Mouse (Mus musculus) heart, embryonic 10.5 days (tissue): ENCODE data around the gene Ces3a. TPM values are rescaled to one million over a fixed set of nuclear protein-coding genes. Genes with fewer than 3 reads are reported as not detected.
"Not testable (repeated sequence)": the region's sequence is repeated elsewhere in the genome, so short reads cannot be mapped to it uniquely, and the experiment has no call there.

ENCODE experiments used
- DNase-seq: peaks from one replicate; pipeline ENCODE4 v3.0.0-alpha.2; 2017; ENCODE audit warnings: low spot score
- H3K27ac ChIP-seq: fragments of 300-500 bp; sonication (generic); 2 replicates; pipeline ENCODE4 v1.5.1; 2016; ENCODE audit warnings: mild to moderate bottlenecking
- H3K27me3 ChIP-seq: fragments of 300-500 bp; sonication (generic); 2 replicates; pipeline ENCODE4 v1.6.1; 2016; ENCODE audit warnings: mild to moderate bottlenecking; ENCODE audit not compliant: poor library complexity, insufficient read depth, severe bottlenecking
- H3K36me3 ChIP-seq: fragments of 300-500 bp; sonication (generic); 2 replicates; pipeline ENCODE4 v1.6.1; 2016; ENCODE audit warnings: mild to moderate bottlenecking, moderate library complexity
- H3K4me1 ChIP-seq: fragments of 300-500 bp; sonication (generic); 2 replicates; pipeline ENCODE4 v1.6.1; 2016; ENCODE audit warnings: mild to moderate bottlenecking
- H3K4me3 ChIP-seq: fragments of 300-500 bp; sonication (generic); 2 replicates; pipeline ENCODE4 v1.5.1; 2016; ENCODE audit warnings: mild to moderate bottlenecking, moderate library complexity
- H3K9me3 ChIP-seq: fragments of 300-500 bp; sonication (generic); 2 replicates; pipeline ENCODE4 v1.6.1; 2016; ENCODE audit warnings: mild to moderate bottlenecking, moderate library complexity
- WGBS: fragments of 180-500 bp; shearing (Covaris S2); methylation state at CpG from one replicate; pipeline ENCODE4 v1.1.7; 2016; 5-methylcytosine and 5-hydroxymethylcytosine counted together
- polyA plus RNA-seq: library from polyadenylated mRNA; unstranded; fragments of >200 nt; fragmentation: Nextera tagmentation; extraction: Ambion mirVana; gene quantifications from 2 replicates; pipeline ENCODE4 v1.2.1, GENCODE M21; 2016

Ces3a gene
- polyA plus RNA-seq, 1 experiment from 2014 or later = not detected

- H3K27me3 ChIP-seq, H3K9me3 ChIP-seq, H3K36me3 ChIP-seq, H3K4me1 ChIP-seq, H3K4me3 ChIP-seq, H3K27ac ChIP-seq, DNase-seq: not testable (repeated sequence)
- WGBS = 70% methylated on average over 7 of the region's 7 CpGs
Measured at GRCm38 (mm10) chr8:105067905-105068304, 19.5 kb downstream of the Ces3a start.

GRCm38 (mm10) chr8:105068971-105069370 is 20.6 kb downstream of the Ces3a start:
- no peak for DNase-seq
- no peaks in the 10 kb centered on the region for H3K4me1 ChIP-seq
- H3K4me3 ChIP-seq = no peak overlapping the region
- H3K9me3 ChIP-seq = no peaks in the 10 kb centered on the region
- no peaks in the 10 kb centered on the region for H3K36me3 ChIP-seq
- H3K27ac ChIP-seq = no peak overlapping the region
- H3K27me3 ChIP-seq = no peaks in the 10 kb centered on the region; the same call in 1 of the 2 replicates

GRCm38 (mm10) chr8:105076601-105077000 is 28.2 kb downstream of the Ces3a start:
- 86% methylated on average over 4 of the region's 4 CpGs for WGBS
- Histone ChIP-seq H3K9me3 (no peaks in the 10 kb centered on the region), H3K36me3 (no peaks in the 10 kb centered on the region), H3K27ac (no peak overlapping the region), H3K27me3 (no peaks in the 10 kb centered on the region), H3K4me1 (no peaks in the 10 kb centered on the region), H3K4me3 (no peak overlapping the region)
- no peak for DNase-seq

GRCm38 (mm10) chr8:105077071-105077470 is 28.7 kb downstream of the Ces3a start:
- H3K27ac ChIP-seq = no peak overlapping the region
- H3K4me3 ChIP-seq = no peak overlapping the region
- DNase-seq = no peak
- H3K36me3 ChIP-seq = no peaks in the 10 kb centered on the region
- H3K4me1 ChIP-seq = no peaks in the 10 kb centered on the region
- H3K27me3 ChIP-seq = no peaks in the 10 kb centered on the region
- 70% methylated on average over 6 of the region's 6 CpGs for WGBS
- H3K9me3 ChIP-seq = no peaks in the 10 kb centered on the region

- H3K9me3 ChIP-seq = no peaks in the 10 kb centered on the region
- H3K4me1 ChIP-seq = peaks cover 4% of the 10 kb centered on the region; the same call in 1 of the 2 replicates
- H3K27me3 ChIP-seq = no peaks in the 10 kb centered on the region
- H3K27ac ChIP-seq = no peak overlapping the region
- no peaks in the 10 kb centered on the region for H3K36me3 ChIP-seq
- no peak overlapping the region for H3K4me3 ChIP-seq
- 91% methylated on average over 5 of the region's 5 CpGs for WGBS
- no peak for DNase-seq
Measured at GRCm38 (mm10) chr8:105078591-105078990, 30.2 kb downstream of the Ces3a start.

- DNase-seq = no peak
- WGBS = 68% methylated on average over 5 of the region's 5 CpGs
- Histone ChIP-seq H3K9me3 (no peaks in the 10 kb centered on the region), H3K36me3 (no peaks in the 10 kb centered on the region), H3K4me1 (peaks cover 6% of the 10 kb centered on the region; the same call in 1 of the 2 replicates), H3K27me3 (no peaks in the 10 kb centered on the region), H3K27ac (no peak overlapping the region), H3K4me3 (no peak overlapping the region)
Measured at GRCm38 (mm10) chr8:105080814-105081336, 32.5 kb downstream of the Ces3a start.

- Histone ChIP-seq H3K36me3 (no peaks in the 10 kb centered on the region), H3K27ac (no peak within 1 kb of the TSS), H3K4me1 (peaks cover 6% of the 10 kb centered on the region; the same call in 1 of the 2 replicates), H3K27me3 (no peaks in the 10 kb centered on the region), H3K9me3 (no peaks in the 10 kb centered on the region), H3K4me3 (no peak within 1 kb of the TSS)
- 40% methylated on average over 7 of the region's 7 CpGs for WGBS
- no peak for DNase-seq
Measured at GRCm38 (mm10) chr8:105083449-105084050, 35.1 kb downstream of the Ces3a start, which contains the start of gene Ces3b. Gene Ces3b, plus strand, starts transcription at chr8:105083753.

- not testable (repeated sequence) for H3K27me3 ChIP-seq, H3K9me3 ChIP-seq, DNase-seq, H3K27ac ChIP-seq, H3K4me1 ChIP-seq, H3K4me3 ChIP-seq, H3K36me3 ChIP-seq
- 66% methylated on average over 5 of the region's 5 CpGs for WGBS
Measured at GRCm38 (mm10) chr8:105088166-105088565, 39.8 kb downstream of the Ces3a start.

GRCm38 (mm10) chr8:105088581-105088980 is 40.2 kb downstream of the Ces3a start:
- no peak for DNase-seq
- no peak overlapping the region for H3K27ac ChIP-seq
- 61% methylated on average over 4 of the region's 4 CpGs for WGBS

GRCm38 (mm10) chr8:105093992-105094391 is 45.6 kb downstream of the Ces3a start:
- Histone ChIP-seq H3K4me3 (no peak overlapping the region), H3K27ac (no peak overlapping the region), H3K27me3 (no peaks in the 10 kb centered on the region), H3K9me3 (no peaks in the 10 kb centered on the region), H3K36me3 (no peaks in the 10 kb centered on the region), H3K4me1 (peaks cover 5% of the 10 kb centered on the region; the same call in 1 of the 2 replicates)
- no peak for DNase-seq
- 80% methylated on average over 3 of the region's 3 CpGs for WGBS

More at GRCm38 (mm10) chr8:105088581-105088980, 40.2 kb downstream of the Ces3a start:
- Histone ChIP-seq H3K27me3 (no peaks in the 10 kb centered on the region), H3K4me1 (0 out of 2 replicates have a peak, but pooled peaks cover 2% of the 10 kb centered on the region), H3K36me3 (no peaks in the 10 kb centered on the region), H3K4me3 (no peak overlapping the region), H3K9me3 (no peaks in the 10 kb centered on the region)

GRCm38 (mm10) chr8:105102101-105102785 is 53.8 kb downstream of the Ces3a start:
- not testable (repeated sequence) for H3K36me3 ChIP-seq, H3K4me3 ChIP-seq
- WGBS = 72% methylated on average over 4 of the region's 4 CpGs

GRCm38 (mm10) chr8:105103701-105104100 is 55.3 kb downstream of the Ces3a start:
- not testable (repeated sequence) for H3K4me3 ChIP-seq, H3K9me3 ChIP-seq, H3K27me3 ChIP-seq, DNase-seq, H3K36me3 ChIP-seq, H3K27ac ChIP-seq, H3K4me1 ChIP-seq
- 76% methylated on average over 5 of the region's 5 CpGs for WGBS

More at GRCm38 (mm10) chr8:105102101-105102785, 53.8 kb downstream of the Ces3a start:
- H3K4me1 ChIP-seq, DNase-seq, H3K27ac ChIP-seq, H3K9me3 ChIP-seq, H3K27me3 ChIP-seq: not testable (repeated sequence)

- Histone ChIP-seq H3K27me3 (no peaks in the 10 kb centered on the region), H3K27ac (no peak overlapping the region), H3K4me1 (no peaks in the 10 kb centered on the region), H3K36me3 (no peaks in the 10 kb centered on the region), H3K4me3 (no peak overlapping the region), H3K9me3 (no peaks in the 10 kb centered on the region)
- DNase-seq = no peak
- 77% methylated on average over 3 of the region's 3 CpGs for WGBS
Measured at GRCm38 (mm10) chr8:105104220-105104619, 55.8 kb downstream of the Ces3a start.
